Comparison of ENCODE assay signal across 10 mouse cellular contexts in the genomic region with DNA sequence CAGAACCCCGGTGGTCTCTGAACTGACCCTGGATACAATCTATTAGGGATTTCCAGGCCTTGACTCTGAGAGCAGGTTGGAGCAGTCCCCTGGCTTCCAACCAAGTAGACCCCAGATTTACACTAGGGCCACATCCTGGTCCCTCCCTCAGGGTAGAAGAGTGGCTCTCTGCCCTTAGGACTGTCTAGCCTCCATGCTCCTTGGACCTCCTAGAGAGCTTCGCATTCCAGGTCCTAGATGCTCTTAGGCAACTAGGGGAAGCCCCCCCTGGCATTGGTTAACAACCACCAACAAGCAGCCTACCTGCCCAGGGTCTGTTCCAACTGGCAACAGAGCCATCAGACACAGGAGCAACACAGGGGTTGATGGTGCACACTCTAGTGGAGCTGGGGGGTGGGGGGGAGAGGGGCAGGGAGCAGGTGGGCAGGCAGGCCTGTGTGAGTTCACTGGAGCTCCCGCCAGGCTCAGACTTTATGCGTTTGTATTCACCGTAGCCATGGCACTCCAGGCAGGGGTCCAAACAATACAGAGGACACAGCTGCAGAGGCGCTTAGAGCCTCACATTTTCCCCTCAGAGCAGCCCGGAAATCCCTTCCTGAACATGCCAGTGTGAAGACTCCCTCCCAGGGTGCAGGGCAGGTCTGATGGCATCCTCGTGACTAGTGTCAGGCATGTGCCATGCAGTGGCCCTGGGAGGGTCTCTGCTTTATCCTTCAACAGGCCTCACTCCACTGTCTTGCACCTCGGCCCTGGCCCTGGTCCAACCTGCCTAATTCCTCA. TPM values are rescaled to one million over a fixed set of nuclear protein-coding genes. Genes with fewer than 3 reads are reported as not detected.
DNase-seq lines count a peak whose midpoint lies in the region; ATAC-seq lines count a peak whose summit lies in the region.
"Had no signal": no experiment of that assay in that cellular context is flagged by ENCODE, and none has a peak within 500 bp of the region (broad histone marks: within the 10 kb centered on the region; RNA-seq: fewer than 3 reads in every experiment).

No protein-coding gene starts in this region.

- 34% methylated on average over 9 of the region's 9 CpGs for WGBS in forebrain, embryonic 11.5 days
- 30% methylated on average over 9 of the region's 9 CpGs for WGBS in heart, embryonic 15.5 days

- peak overlapping the region; percentile 67 for H3K27ac ChIP-seq in forebrain, embryonic 11.5 days (ENCODE audit: low read depth, low read length)
- H3K27ac ChIP-seq in heart, embryonic 15.5 days, result peak overlapping the region; percentile 64

- no peak overlapping the region for H3K4me3 ChIP-seq in forebrain, embryonic 11.5 days (ENCODE audit: low read depth, low read length)
- no peak overlapping the region for H3K4me3 ChIP-seq in heart, embryonic 15.5 days
- H3K4me3 ChIP-seq: megakaryocyte, embryonic 14.5 days had no signal

- H3K9me3 ChIP-seq in forebrain, embryonic 11.5 days (ENCODE audit: control insufficient read depth, low read length), result no peaks in the 10 kb centered on the region
- no peaks in the 10 kb centered on the region for H3K9me3 ChIP-seq in heart, embryonic 15.5 days (replicated peaks)
- H3K9me3 ChIP-seq: megakaryocyte, embryonic 14.5 days had no signal

- peak; percentile 38 for DNase-seq in layer of hippocampus, adult 9-11 months
- no peak for DNase-seq in layer of hippocampus, adult 18-20 months (ENCODE audit: low spot score in 2 of 2)
- no peak for DNase-seq in forebrain, embryonic 11.5 days (ENCODE audit: low spot score)
- DNase-seq in kidney, postnatal 4 days, result peak; percentile 66 to 76
- DNase-seq in retina, embryonic 14.5 days (ENCODE audit: low spot score), result peak; percentile 64
- no peak for DNase-seq in c-Kit-positive CD71-positive TER-119-positive erythroid progenitor cells, embryonic 14.5 days (ENCODE audit: low spot score)
- no peak for DNase-seq in right cerebral cortex, postnatal 25 days

- no peak overlapping the region for H3K4me2 ChIP-seq in forebrain, embryonic 11.5 days (ENCODE audit: low read depth, low read length, severe bottlenecking)
- no peak overlapping the region for H3K4me2 ChIP-seq in heart, embryonic 15.5 days

- no peaks in the 10 kb centered on the region for H3K36me3 ChIP-seq in forebrain, embryonic 11.5 days (ENCODE audit: control insufficient read depth, insufficient read depth, low read length)
- no peaks in the 10 kb centered on the region for H3K36me3 ChIP-seq in heart, embryonic 15.5 days

- peaks cover 13% of the 10 kb centered on the region for H3K4me1 ChIP-seq in forebrain, embryonic 11.5 days (replicated peaks; ENCODE audit: control insufficient read depth, insufficient read depth, low read length)
- peaks cover 23% of the 10 kb centered on the region for H3K4me1 ChIP-seq in heart, embryonic 15.5 days (replicated peaks)
- H3K4me1 ChIP-seq: megakaryocyte, embryonic 14.5 days had no signal

- no peak overlapping the region for H3K9ac ChIP-seq in forebrain, embryonic 11.5 days (ENCODE audit: low read length)
- H3K9ac ChIP-seq in heart, embryonic 15.5 days, result no peak overlapping the region

- ATAC-seq in forebrain, embryonic 11.5 days (replicated peaks; ENCODE audit: low FRiP score), result peak; percentile 81
- ATAC-seq in heart, embryonic 15.5 days (replicated peaks; ENCODE audit: insufficient number of reproducible peaks, insufficient read depth, low FRiP score, low read depth), result peak; percentile 79

- H3K27me3 ChIP-seq in forebrain, embryonic 11.5 days (ENCODE audit: control insufficient read depth, insufficient read depth, low read length), result no peaks in the 10 kb centered on the region
- H3K27me3 ChIP-seq in heart, embryonic 15.5 days, result no peaks in the 10 kb centered on the region

RNA-seq across cellular contexts. Expression of gene Spsb4, which starts 46.8 kb away (rescaled TPM):
- total RNA-seq in layer of hippocampus, adult 18-20 months (2021), result 1 to 10 TPM; 4.8 to 5.0 TPM
- 81.8 and 84.6 TPM in 2 replicates for polyA plus RNA-seq in forebrain, embryonic 11.5 days (2014; fragmentation: Nextera tagmentation; extraction: Ambion mirVana)
- 48.1 and 49.3 TPM in 2 replicates for polyA plus RNA-seq in heart, embryonic 15.5 days (2015; fragmentation: Nextera tagmentation; extraction: Ambion mirVana)
- total RNA-seq: CH12.LX had no signal

Comparison
In these comparisons a context has a peak if more than half of its experiments do, and no peak if none do; other contexts are left out.
1. DNase-seq: peak in layer of hippocampus, adult 9-11 months (single experiment), kidney, postnatal 4 days (2 of 2) and retina, embryonic 14.5 days (single experiment); none in layer of hippocampus, adult 18-20 months (0 of 2), forebrain, embryonic 11.5 days (single experiment), c-Kit-positive CD71-positive TER-119-positive erythroid progenitor cells, embryonic 14.5 days (single experiment) and right cerebral cortex, postnatal 25 days (single experiment).